Mouse (Mus musculus) bone marrow macrophage, adult 2 months (primary cell): Measurements from ENCODE around the gene Gm11492.

Source experiments
- CTCF ChIP-seq: IDR thresholded peaks from 2 replicates; pipeline ENCODE4 v1.5.1; 2012; ENCODE audit warnings: low read depth, mild to moderate bottlenecking, low read length, moderate library complexity
- POLR2A ChIP-seq: IDR thresholded peaks from 2 replicates; pipeline ENCODE4 v1.6.1; 2012; ENCODE audit warnings: mild to moderate bottlenecking, low read depth, low read length, borderline replicate concordance

GRCm38 (mm10) chr11:87596492-87596891 is 30.0 kb downstream of the Gm11492 start:
- TF ChIP-seq CTCF (no peak), POLR2A (no peak)
